Mouse (Mus musculus): ENCODE data around the gene Fbxl21.

DNA sequence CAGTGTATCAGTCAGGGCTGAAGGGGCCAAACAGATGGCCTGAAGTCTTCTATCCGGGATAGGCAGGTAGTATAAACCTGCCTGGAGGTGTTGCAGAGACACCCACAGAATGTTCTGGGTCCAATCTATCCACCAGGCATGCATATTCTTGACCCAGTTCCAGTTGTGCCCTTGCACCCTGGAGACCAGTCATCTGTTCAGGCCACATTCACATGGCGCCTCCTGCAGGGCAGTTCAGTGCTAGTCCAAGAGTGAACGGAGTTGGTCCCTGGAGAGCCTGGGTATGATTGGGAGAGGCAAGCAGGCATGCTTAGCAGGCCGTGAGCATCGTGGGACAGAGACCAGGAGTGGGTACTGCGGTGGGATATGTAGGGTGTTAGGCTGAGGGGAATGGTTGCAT, 44.2 kb upstream of the Fbxl21 start:
- TF ChIP-seq POLR2A (IDR thresholded peaks at IDR 0.05; ENCODE audit: borderline replicate concordance, extremely low read depth, low read depth, low read length) (no peak), CTCF (IDR thresholded peaks at IDR 0.05; ENCODE audit: insufficient read depth, low read length) (no peak)

Data from lung, adult 2 months (tissue).